Mouse (Mus musculus) ES-Bruce4 (cell line): ENCODE results near the gene Sipa1l2.

ENCODE experiments used
- CTCF ChIP-seq: IDR thresholded peaks from one replicate; pipeline ENCODE4 v1.8.1; 2011; ENCODE audit warnings: low read depth, low read length
- EP300 ChIP-seq: IDR thresholded peaks from 2 replicates; pipeline ENCODE4 v1.6.1; 2011; ENCODE audit warnings: low read depth, low read length; ENCODE audit not compliant: insufficient read depth

DNA sequence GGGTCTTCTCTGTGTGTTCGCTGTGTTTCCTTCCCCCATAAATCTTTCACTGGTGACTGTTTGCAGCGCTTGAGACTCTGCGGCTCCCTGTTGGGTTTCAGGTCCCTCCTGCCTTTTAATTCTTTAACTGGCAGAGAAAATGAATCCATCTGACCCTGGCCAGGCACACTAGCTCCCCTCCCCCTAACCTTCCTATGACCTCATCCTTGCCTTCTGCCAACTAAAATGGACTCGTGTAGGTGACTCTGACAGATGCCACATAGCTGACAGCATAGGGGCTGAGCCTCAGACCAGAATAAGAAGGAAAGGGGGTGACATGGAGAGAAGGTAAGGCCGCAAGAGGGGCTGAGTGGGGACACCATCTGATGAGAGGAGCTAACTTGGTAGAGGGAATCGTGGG is 31.3 kb downstream of the Sipa1l2 start:
- TF ChIP-seq CTCF = no peak
- TF ChIP-seq EP300 = no peak
